ENCODE assay signal across 26 mouse cellular contexts in the genomic region with DNA sequence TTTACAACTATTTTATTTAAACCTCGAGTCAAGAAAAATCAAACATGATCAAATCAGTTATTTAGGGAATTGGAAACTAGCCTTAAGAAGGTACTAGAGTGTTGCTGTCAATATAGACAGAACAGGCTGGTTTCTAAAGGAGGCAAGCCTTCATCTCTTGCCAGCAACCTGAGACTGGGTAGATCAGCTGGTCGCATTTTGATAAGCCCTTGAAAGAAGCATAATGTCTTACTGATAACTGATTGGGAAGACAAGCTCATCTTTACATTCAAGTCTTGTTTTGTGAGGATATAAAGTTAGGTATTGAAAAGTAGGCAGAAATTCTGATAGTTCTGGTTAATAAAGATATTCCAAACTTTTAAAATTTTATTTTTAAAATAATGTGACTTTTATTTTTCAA.
"Had no signal": no experiment of that assay in that cellular context is flagged by ENCODE, and none has a peak within 500 bp of the region (broad histone marks: within the 10 kb centered on the region; RNA-seq: fewer than 3 reads in every experiment).

No protein-coding gene starts in this region.

- H3K9me3 ChIP-seq: heart, embryonic 13.5 days; heart, embryonic 15.5 days; hindbrain, embryonic 13.5 days; hindbrain, embryonic 15.5 days; kidney, embryonic 15.5 days; limb, embryonic 10.5 days; limb, embryonic 12.5 days had no signal

- H3K4me2 ChIP-seq: heart, embryonic 11.5 days; heart, embryonic 13.5 days; heart, embryonic 15.5 days; hindbrain, embryonic 13.5 days; hindbrain, embryonic 15.5 days; kidney, embryonic 15.5 days; limb, embryonic 12.5 days had no signal

- H3K9ac ChIP-seq: heart, embryonic 13.5 days; heart, embryonic 15.5 days; hindbrain, embryonic 13.5 days; hindbrain, embryonic 15.5 days; kidney, embryonic 15.5 days; limb, embryonic 12.5 days; liver, embryonic 14.5 days had no signal

- H3K4me1 ChIP-seq: heart, embryonic 13.5 days; heart, embryonic 15.5 days; hindbrain, embryonic 13.5 days; hindbrain, embryonic 15.5 days; kidney, embryonic 15.5 days; limb, embryonic 10.5 days; limb, embryonic 12.5 days had no signal

- DNase-seq: gastrocnemius, postnatal 14 days; gastrocnemius, postnatal 36 days; heart, adult 11 months; heart, adult 2 months; heart, postnatal 14 days; heart, postnatal 36 days; kidney, adult 11 months; kidney, adult 2 months; kidney, adult 9 months; kidney, postnatal 14 days; kidney, postnatal 36 days; layer of hippocampus, adult 9-11 months; layer of hippocampus, postnatal 36 days; liver had no signal

- H3K4me3 ChIP-seq: heart, adult 2 months; heart, embryonic 13.5 days; heart, embryonic 15.5 days; hindbrain, embryonic 13.5 days; hindbrain, embryonic 15.5 days; kidney, embryonic 15.5 days; limb, embryonic 10.5 days; limb, embryonic 12.5 days had no signal

- H3K36me3 ChIP-seq: heart, embryonic 15.5 days; hindbrain, embryonic 13.5 days; hindbrain, embryonic 15.5 days; limb, embryonic 10.5 days; limb, embryonic 12.5 days had no signal

- H3K27ac ChIP-seq: heart, adult 2 months; heart, embryonic 13.5 days; heart, embryonic 15.5 days; hindbrain, embryonic 13.5 days; hindbrain, embryonic 15.5 days; hindbrain, postnatal 0 days; kidney, embryonic 15.5 days; kidney, postnatal 0 days; limb, embryonic 10.5 days; limb, embryonic 12.5 days; liver, embryonic 14.5 days had no signal

- H3K27me3 ChIP-seq: heart, embryonic 13.5 days; heart, embryonic 15.5 days; hindbrain, embryonic 13.5 days; hindbrain, embryonic 15.5 days; kidney, embryonic 15.5 days; limb, embryonic 12.5 days had no signal

- ATAC-seq: hindbrain, postnatal 0 days; intestine, embryonic 16.5 days had no signal
